Mouse (Mus musculus) yolk sac, embryonic 10.5 days (tissue): ENCODE measurements around the gene Gm45837.
A peak's percentile ranks its signal among the peaks of the same experiment; 100 is the strongest.

Source experiments
- DNase-seq: peaks from one replicate; pipeline ENCODE4 v3.0.0-alpha.2; 2017; ENCODE audit warnings: low spot score

Gm45837 gene

DNA sequence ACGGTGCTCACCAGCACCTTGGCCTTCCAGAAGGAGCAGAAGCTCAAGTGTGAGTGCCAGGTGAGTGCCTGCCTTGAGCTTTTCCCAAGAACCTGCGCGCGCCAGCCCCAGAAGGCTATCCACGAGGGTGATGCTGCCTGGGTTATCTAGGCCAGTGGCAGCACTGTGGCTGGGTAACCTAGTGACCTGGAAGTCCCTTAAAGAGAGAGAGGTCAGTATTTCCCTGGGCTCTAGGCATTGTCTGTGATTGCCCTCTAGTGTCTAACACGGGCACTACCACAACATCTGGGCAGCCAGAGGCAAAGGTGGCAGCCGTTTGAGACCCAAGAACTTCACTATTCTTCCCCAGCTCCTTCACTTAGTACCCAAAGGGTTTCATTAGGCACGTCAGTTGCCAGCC, 92.7 kb downstream of the Gm45837 start:
- DNase-seq, result peak; percentile 13

DNA sequence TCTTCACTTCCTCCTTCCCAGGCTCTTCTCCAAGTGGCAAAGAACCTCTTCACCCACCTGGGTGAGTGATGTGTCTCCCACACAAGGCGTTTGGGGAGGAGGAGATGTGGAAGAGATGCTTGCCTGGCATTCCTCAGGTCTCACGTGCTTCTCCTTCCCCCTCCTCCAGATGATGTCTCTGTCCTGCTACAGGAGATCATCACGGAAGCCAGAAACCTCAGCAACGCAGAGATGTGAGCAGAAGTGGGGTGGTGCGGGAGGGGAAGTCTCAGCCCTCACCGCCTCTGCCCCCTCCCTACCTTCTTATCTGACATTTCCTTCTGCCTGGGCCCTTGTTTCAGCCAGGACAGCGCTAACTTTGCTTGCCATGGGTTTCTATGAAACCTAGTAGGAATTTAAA, 93.1 kb downstream of the Gm45837 start:
- no peak for DNase-seq

DNA sequence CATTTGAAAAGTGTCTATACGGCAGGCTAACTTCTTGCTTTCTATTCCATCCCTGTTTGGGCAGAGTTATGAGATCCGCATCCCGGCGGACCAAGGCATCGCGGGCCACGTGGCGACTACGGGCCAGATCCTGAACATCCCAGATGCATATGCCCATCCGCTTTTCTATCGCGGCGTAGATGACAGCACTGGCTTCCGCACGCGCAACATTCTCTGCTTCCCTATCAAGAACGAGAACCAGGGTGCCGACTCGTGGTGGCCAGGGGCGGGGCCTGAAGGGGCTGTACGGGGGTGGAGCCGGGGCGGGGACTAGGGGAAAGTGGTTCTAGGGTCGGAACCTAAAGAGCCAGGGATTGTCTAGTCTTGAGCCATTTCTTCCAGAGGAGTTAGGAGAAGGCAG, 93.8 kb downstream of the Gm45837 start:
- DNase-seq, result peak; percentile 20

- DNase-seq, result no peak
Measured at GRCm38 (mm10) chr7:101509212-101509611, 98.5 kb downstream of the Gm45837 start.

GRCm38 (mm10) chr7:101513655-101514054, 103.0 kb downstream of the Gm45837 start:
- DNase-seq, result no peak

DNA sequence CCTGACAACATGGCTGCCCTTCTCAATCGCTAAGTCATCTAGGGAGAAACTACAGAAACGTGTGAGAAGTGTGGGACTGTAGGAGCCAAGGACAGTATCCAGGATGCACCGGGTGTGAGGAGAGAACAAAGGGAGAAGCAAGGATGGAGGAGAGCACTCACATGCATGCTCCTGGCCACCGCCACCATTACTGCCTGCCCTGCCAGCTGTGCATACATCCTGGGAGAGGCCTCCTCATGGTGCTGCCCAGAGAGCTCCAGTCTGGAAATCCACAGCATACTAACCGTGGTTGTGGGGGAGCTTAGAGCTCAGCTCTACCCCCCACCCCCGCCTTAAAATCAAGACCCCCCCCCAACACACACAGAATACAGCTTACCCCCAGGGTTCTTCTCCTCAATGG, 104.1 kb downstream of the Gm45837 start:
- no peak for DNase-seq

GRCm38 (mm10) chr7:101515295-101515694, 104.6 kb downstream of the Gm45837 start:
- no peak for DNase-seq

DNA sequence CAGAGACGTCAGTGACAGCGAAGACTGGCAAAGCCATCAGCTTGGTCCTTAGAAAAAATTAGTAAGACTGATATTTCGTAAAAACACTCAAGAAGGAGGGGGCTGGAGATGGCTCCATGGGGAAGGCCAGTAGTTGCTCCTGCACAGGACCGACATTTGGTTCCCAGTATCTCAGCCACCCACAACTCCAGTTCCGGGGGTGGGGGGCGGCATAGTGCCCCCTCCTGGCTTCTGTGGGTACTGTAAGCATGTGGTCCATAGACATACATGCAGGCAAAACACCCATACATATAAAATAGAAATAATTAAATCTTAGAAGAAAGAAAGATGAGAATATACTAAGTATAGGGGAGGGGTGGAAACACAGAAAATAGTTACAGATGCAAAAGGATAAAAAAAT, 105.8 kb downstream of the Gm45837 start:
- no peak for DNase-seq

DNA sequence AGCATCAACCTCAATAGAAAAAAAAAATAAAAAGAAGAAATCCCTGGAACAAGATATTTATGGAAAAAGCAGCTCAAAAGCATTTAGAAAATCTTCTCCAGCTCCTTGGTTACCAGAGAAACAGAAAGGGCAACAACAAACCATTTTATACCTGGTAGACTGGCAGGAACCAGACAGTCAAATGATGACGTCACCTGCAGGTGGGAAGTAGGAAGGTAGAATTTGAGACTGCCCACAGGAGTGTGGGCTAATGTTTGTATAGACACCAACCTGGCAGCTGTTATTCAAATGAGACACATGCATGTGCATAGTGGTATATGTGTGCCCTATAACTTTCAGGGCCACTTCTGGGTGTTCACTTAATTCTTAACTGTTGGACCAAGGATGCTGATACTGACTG, 111.0 kb downstream of the Gm45837 start:
- no peak for DNase-seq

DNA sequence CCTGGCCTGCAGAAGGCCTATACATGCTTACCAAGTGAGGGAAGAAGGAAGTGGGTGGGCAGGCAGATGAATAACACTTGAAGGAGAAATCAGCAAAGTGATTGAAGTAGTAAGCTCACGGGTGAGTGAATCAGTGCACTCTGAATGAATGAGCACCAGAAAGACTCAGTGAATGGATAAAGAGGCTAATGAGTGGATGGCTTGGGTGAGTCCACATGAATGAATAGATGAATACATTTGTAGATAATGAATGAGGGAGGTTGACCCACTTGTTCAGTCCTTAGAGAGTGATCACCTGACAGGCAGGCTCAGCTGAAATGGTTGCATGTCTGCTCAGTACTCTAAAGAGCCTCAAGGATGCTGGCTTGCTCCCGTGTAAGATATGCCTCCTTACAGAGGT, 112.5 kb downstream of the Gm45837 start:
- no peak for DNase-seq

- DNase-seq, result no peak
Measured at GRCm38 (mm10) chr7:101526484-101526883, 115.8 kb downstream of the Gm45837 start.

- no peak for DNase-seq
Measured at GRCm38 (mm10) chr7:101534428-101534827, 123.7 kb downstream of the Gm45837 start.

DNA sequence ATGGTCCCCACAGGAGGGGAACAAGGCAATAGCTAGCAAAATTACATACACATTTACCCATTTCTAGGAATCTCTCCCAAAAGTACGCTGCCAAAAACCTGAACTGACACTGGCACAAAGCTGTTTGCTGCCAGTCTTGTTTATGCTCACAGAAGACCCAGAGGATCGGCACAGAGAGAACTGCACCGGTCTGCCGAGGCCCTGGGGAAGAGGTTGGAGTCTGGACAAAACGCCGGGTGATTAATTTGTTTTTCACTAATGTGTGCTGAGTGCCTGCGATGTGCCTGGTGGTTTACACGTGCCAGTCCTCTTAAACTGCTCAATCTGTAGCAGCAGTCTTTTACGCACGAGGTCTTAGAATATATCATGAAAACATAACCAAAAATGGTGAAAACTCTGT, 124.4 kb downstream of the Gm45837 start:
- DNase-seq, result no peak

DNA sequence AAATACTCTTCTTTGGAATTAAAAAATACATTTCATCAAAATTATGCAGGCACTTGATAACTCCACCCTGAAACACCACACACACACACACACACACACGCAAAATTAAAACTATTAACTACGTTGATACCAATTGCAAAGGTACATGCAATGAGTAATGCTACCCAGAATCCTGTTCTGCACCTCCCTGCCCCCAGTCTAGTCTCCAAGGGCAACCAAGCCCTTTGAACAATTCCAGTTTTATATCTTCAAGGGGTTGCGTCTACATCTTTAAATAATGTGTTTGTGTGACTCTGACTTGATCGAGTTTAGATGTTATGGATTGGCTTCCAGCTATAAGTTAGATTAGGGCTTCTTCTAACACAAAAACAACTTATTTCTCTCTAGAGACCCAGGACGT, 124.8 kb downstream of the Gm45837 start:
- no peak for DNase-seq

DNA sequence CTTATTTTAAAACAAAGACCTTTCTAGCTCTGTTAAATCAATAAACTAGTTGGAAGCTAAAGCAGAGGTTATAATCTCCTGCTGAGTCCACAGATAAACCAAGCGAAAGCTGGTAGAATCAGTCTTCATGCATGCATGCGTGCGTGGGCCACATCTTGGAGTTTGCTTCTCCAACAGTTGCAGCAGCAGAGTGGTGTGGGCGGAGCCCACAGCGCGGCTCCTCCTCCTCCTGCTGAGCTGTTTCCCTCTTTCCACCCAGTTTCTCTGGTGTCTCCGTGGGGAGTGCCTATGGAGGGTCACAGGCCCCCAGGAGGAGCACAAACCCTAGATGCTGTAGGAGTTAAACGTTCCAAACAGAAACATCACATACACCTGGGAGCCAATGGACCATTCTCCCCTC, 126.9 kb downstream of the Gm45837 start:
- no peak for DNase-seq

GRCm38 (mm10) chr7:101538141-101538933, 127.7 kb downstream of the Gm45837 start:
- DNase-seq, result no peak

GRCm38 (mm10) chr7:101539774-101540173, 129.1 kb downstream of the Gm45837 start:
- no peak for DNase-seq

GRCm38 (mm10) chr7:101540684-101541083, 130.0 kb downstream of the Gm45837 start:
- no peak for DNase-seq

DNA sequence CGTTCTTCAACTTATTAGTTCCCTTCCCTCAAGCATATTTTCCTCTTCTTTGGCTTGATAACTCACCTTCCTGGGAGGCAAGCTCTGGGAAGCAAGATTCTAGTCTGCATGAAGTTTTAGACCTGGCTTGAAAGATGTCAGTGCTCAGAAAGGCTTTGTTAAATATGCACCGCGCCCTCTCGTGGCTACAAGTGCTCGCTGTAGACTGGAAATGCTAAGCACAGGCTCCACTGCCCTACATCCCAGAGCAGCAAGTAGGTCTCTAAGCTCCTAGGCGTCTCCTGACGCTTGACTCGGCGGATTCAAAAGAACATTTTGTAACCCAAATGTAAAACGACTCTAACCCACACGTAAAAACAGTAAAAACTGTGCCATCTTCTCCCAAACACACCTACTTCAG, 130.4 kb downstream of the Gm45837 start:
- peak; percentile 39 for DNase-seq

DNA sequence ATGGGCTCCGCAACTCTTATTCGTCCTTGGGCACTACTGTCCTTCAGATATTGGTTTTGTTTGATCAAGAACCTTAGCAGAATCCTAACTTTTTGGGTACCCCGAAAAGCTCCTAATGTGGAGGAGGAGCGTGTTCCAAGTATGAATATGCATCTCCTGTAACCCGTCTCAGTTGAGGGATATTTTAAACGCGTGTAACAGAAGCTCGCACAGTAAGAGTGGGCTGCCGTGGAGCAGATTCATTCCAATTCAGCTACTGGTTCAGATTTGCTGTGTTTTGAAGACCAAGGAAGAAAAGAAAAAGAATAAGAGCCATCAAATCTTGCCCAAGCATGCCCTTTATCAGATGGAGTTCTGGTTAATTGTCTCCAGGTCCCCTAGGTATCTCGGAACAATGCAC, 131.0 kb downstream of the Gm45837 start:
- no peak for DNase-seq

GRCm38 (mm10) chr7:101547651-101548050, 137.0 kb downstream of the Gm45837 start:
- DNase-seq, result no peak

DNA sequence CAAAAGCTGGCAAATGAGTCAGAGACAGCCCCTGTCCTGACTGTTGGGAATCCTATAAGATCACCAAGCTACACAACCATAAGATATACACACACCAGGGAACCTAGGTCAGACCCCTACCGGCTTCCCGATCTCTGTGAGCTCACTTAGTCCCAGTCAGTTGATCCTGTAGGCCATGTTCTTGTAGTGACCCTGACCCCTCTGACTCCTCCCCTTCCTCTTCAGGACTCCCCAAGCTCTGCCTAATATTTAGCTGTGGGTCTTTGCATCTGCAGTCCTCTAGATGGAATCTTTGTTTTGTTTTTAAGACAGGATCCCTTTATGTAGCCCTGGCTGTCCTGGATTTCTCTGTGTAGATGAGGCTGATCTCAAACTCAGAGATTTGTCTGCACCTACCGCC, 138.6 kb downstream of the Gm45837 start:
- no peak for DNase-seq

DNA sequence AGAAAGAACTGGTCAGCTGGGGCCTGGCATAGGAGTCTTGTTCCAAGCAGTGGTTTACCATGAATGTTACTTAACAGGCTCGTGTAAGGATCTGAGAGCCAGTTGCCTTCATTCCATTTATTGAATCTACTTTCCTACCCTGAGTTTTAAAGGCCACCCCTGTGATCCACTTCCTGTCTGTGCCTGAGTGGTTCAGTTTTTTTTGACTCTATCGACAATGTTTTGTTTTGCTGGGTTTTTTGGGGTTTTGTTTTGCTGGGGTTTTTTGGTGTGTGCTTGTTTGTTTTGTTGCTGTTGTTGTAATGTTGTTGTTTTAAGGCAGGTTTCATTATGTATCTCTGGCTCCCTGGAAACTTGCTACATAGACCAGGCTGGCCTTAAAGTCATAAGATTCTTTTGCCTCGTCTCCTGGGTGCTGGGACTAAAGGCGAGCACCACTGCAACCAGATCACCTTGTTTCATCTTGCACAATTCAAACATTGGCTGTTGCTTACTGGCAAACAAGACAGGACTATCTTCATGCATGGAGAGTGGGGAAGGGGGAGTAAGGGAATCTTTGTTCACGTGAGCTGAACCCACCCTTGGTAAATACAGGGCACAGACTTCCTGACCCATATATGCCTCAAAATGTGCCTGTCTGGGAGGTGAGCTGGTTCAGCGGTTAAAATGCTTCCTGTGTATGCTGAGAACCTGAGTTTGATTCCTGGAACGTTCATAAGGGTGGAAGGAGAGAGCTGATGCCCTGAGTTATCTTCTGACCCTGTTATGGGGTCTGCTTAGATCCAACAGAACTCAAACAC, 140.2 kb downstream of the Gm45837 start:
- no peak for DNase-seq
